Mouse (Mus musculus): ENCODE measurements around the gene Ddx4. TPM values are rescaled to one million over a fixed set of nuclear protein-coding genes. Genes with fewer than 3 reads are reported as not detected.
"Not testable (repeated sequence)": the region's sequence is repeated elsewhere in the genome, so short reads cannot be mapped to it uniquely, and the experiment has no call there.

The Ddx4 gene
- polyA plus RNA-seq, 1 experiment from 2014 or later: 0.89 TPM

DNA sequence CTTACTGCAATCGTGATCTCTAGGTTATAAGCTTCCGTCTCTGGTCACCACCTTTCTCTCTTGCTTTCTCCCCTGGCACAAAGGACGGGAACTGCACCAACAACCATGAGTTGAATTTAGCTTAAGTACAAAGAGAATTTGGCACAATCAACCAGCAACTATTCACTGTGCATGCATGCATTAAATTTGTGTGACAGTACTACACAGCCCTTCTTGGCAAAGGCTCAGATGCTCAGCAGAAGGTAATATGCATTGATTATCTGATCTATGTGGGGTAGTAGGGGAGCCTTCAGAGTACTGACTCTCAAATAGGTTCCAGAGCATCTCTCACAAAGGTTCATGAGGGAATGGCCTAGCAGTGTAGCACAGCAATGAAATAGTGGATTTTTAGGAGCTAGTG lies 70.5 kb downstream of the Ddx4 start:
- WGBS: 70% methylated on average over 3 of the region's 3 CpGs
- H3K9ac ChIP-seq: no peak overlapping the region

GRCm38 (mm10) chr13:112580590-112581320 lies 71.5 kb downstream of the Ddx4 start:
- peaks cover 4% of the 10 kb centered on the region; the same call in 1 of the 2 replicates for H3K27me3 ChIP-seq
- no peak overlapping the region for H3K27ac ChIP-seq
- H3K9ac ChIP-seq: no peak overlapping the region
- H3K36me3 ChIP-seq: no peaks in the 10 kb centered on the region
- no peak overlapping the region for H3K4me2 ChIP-seq (replicated peaks)
- no peak overlapping the region for H3K4me3 ChIP-seq
- peaks cover 33% of the 10 kb centered on the region for H3K4me1 ChIP-seq
- H3K9me3 ChIP-seq: peaks cover 3% of the 10 kb centered on the region; the same call in 1 of the 2 replicates
- 20% methylated on average over 11 of the region's 11 CpGs for WGBS
- no peak for ATAC-seq (ENCODE audit: low FRiP score, low read depth)

More for the DNA sequence above, 70.5 kb downstream of the Ddx4 start:
- ATAC-seq (ENCODE audit: low FRiP score, low read depth): no peak
- peaks cover 33% of the 10 kb centered on the region for H3K4me1 ChIP-seq
- no peaks in the 10 kb centered on the region for H3K36me3 ChIP-seq
- peaks cover 3% of the 10 kb centered on the region; the same call in 1 of the 2 replicates for H3K9me3 ChIP-seq
- no peak overlapping the region for H3K4me3 ChIP-seq
- no peak overlapping the region for H3K27ac ChIP-seq
- H3K27me3 ChIP-seq: peaks cover 4% of the 10 kb centered on the region; the same call in 1 of the 2 replicates
- H3K4me2 ChIP-seq (replicated peaks): no peak overlapping the region

DNA sequence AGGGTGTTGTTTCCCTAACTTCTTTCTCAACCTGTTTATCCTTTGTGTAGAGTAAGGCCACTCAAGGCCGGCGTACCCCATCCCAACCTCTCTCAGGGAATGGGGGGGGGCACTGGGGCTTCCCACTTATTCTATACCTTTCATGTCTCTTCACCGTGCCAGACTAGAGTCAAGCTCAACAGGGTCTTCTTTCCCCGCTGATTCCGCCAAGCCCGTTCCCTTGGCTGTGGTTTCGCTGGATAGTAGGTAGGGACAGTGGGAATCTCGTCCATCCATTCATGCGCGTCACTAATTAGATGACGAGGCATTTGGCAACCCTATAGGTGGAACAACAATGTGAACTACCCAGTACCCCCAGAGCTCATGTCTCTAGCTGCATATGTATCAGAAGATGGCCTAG lies 74.2 kb downstream of the Ddx4 start:
- H3K27ac ChIP-seq; ATAC-seq (ENCODE audit: low FRiP score, low read depth); H3K4me2 ChIP-seq (replicated peaks); H3K9ac ChIP-seq; H3K36me3 ChIP-seq; H3K9me3 ChIP-seq; H3K27me3 ChIP-seq; H3K4me3 ChIP-seq: not testable (repeated sequence)
- WGBS: 95% methylated on average over 11 of the region's 11 CpGs
- peaks cover 21% of the 10 kb centered on the region for H3K4me1 ChIP-seq

- Histone ChIP-seq H3K27ac (no peak overlapping the region), H3K4me2 (replicated peaks) (no peak overlapping the region), H3K27me3 (no peaks in the 10 kb centered on the region), H3K36me3 (no peaks in the 10 kb centered on the region), H3K9ac (no peak overlapping the region), H3K4me1 (no peaks in the 10 kb centered on the region), H3K9me3 (peaks cover 3% of the 10 kb centered on the region; the same call in 1 of the 2 replicates), H3K4me3 (no peak overlapping the region)
- no peak for ATAC-seq (ENCODE audit: low FRiP score, low read depth)
Observed at GRCm38 (mm10) chr13:112573800-112574199, 78.5 kb downstream of the Ddx4 start.

DNA sequence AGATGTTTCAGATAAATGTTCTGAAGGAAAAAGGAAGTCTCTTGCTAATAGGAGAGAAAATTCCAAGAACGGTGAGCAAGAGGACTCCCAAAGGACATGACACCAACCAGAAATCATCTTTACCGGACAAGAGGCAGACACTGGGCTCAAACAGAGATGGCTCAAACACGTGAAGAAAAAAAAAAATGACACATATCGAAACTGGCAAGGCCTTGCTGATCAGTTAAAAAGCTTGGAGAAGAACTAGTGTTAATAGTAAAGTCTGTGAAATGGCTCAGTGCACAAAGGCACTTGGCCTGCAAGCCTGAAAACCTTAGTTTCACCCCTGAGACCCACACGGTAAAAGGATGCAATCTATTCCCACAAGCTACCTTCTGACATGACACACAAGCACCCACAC lies 81.5 kb downstream of the Ddx4 start:
- Histone ChIP-seq H3K36me3 (no peaks in the 10 kb centered on the region), H3K4me1 (no peaks in the 10 kb centered on the region), H3K4me3 (no peak overlapping the region), H3K4me2 (replicated peaks) (no peak overlapping the region), H3K27me3 (no peaks in the 10 kb centered on the region), H3K27ac (no peak overlapping the region), H3K9me3 (no peaks in the 10 kb centered on the region), H3K9ac (no peak overlapping the region)
- 74% methylated on average over 5 of the region's 5 CpGs for WGBS
- ATAC-seq (ENCODE audit: low FRiP score, low read depth): no peak

GRCm38 (mm10) chr13:112569606-112570005 lies 82.7 kb downstream of the Ddx4 start:
- H3K9me3 ChIP-seq: no peaks in the 10 kb centered on the region
- no peak for ATAC-seq (ENCODE audit: low FRiP score, low read depth)
- H3K4me3 ChIP-seq: no peak overlapping the region
- no peaks in the 10 kb centered on the region for H3K27me3 ChIP-seq
- H3K9ac ChIP-seq: no peak overlapping the region
- H3K27ac ChIP-seq: no peak overlapping the region
- H3K4me2 ChIP-seq (replicated peaks): no peak overlapping the region
- WGBS: 36% methylated on average over 4 of the region's 4 CpGs
- no peaks in the 10 kb centered on the region for H3K36me3 ChIP-seq
- H3K4me1 ChIP-seq: no peaks in the 10 kb centered on the region

- H3K4me2 ChIP-seq (replicated peaks): no peak overlapping the region
- H3K27me3 ChIP-seq: no peaks in the 10 kb centered on the region
- H3K4me1 ChIP-seq: no peaks in the 10 kb centered on the region
- H3K27ac ChIP-seq: no peak overlapping the region
- H3K9me3 ChIP-seq: no peaks in the 10 kb centered on the region
- H3K9ac ChIP-seq: no peak overlapping the region
- H3K4me3 ChIP-seq: no peak overlapping the region
- no peak for ATAC-seq (ENCODE audit: low FRiP score, low read depth)
- H3K36me3 ChIP-seq: no peaks in the 10 kb centered on the region
- 88% methylated on average over 6 of the region's 6 CpGs for WGBS
Observed at GRCm38 (mm10) chr13:112560554-112561138, 91.6 kb downstream of the Ddx4 start.

GRCm38 (mm10) chr13:112556501-112556900 lies 95.8 kb downstream of the Ddx4 start:
- Histone ChIP-seq H3K27ac (no peak overlapping the region), H3K27me3 (no peaks in the 10 kb centered on the region), H3K9me3 (no peaks in the 10 kb centered on the region), H3K4me2 (replicated peaks) (no peak overlapping the region), H3K9ac (no peak overlapping the region), H3K4me1 (no peaks in the 10 kb centered on the region), H3K4me3 (no peak overlapping the region), H3K36me3 (no peaks in the 10 kb centered on the region)
- ATAC-seq (ENCODE audit: low FRiP score, low read depth): no peak
- WGBS: 58% methylated on average over 2 of the region's 2 CpGs

DNA sequence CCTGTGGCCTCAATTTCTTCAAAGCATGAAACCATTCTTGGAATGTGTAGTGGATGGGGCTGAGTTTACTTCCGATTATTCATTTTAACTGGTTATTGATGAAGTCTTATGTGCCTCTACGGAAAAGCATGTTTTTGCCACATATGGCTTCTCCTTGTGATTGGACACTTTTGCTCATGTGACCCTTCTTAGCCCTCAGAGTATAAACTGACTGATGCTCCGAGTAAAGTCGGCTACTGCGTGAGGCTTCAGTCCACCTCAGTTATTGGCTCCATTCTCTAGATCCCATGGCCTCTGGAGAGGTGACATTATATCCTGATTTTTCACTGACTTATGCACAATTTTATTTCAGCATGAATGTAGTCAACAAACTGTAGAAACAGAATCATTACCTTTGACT lies 99.0 kb downstream of the Ddx4 start:
- Histone ChIP-seq H3K4me3 (no peak overlapping the region), H3K27me3 (no peaks in the 10 kb centered on the region), H3K27ac (no peak overlapping the region), H3K36me3 (no peaks in the 10 kb centered on the region), H3K4me2 (replicated peaks) (no peak overlapping the region), H3K9me3 (no peaks in the 10 kb centered on the region), H3K4me1 (no peaks in the 10 kb centered on the region), H3K9ac (no peak overlapping the region)
- 95% methylated on average over 5 of the region's 5 CpGs for WGBS
- no peak for ATAC-seq (ENCODE audit: low FRiP score, low read depth)

DNA sequence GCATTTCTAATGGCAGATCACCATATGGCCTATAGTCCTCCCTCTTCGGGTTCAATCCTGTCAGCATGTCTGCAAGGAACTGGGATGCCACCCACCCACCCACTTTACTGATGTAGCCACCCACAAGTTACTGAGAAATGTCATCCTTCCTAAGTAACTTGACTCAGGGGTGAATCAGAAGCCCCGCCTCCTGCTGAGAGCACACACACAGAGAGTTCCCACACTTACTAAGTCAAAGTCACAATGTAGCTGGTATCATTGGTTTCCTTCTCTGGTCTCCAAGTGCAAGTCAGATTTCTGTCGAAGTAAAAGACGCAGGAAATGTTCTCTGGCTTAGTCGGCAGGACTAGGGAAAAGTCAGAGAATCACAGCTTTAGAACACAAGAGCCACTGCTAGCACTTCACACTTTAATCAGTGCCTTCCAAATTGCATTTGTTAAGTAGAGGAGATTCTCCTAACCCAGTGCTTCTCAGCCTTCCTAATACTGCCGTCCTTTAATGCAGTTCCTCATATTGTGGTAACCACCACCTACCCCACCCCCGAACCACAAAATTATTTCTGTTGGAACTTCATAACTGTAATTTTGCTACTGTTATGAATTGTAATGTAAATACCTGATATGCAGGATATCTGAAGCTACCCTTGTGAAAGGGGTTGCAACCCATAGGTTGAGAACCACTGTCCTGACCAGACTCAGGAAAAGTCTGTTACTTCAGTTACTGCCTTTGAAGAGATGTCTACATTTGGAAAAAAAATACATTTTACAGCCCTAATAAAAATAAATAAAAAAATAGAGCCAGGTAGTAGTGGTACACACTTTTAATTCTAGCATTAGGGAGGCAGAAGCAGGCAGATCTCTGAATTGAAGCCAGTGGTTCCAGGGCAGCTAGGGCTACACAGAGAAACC lies 100.4 kb downstream of the Ddx4 start:
- H3K9me3 ChIP-seq: no peaks in the 10 kb centered on the region
- no peaks in the 10 kb centered on the region for H3K36me3 ChIP-seq
- no peak overlapping the region for H3K4me2 ChIP-seq (replicated peaks)
- H3K9ac ChIP-seq: no peak overlapping the region
- ATAC-seq (ENCODE audit: low FRiP score, low read depth): no peak
- no peaks in the 10 kb centered on the region for H3K4me1 ChIP-seq
- no peaks in the 10 kb centered on the region for H3K27me3 ChIP-seq
- no peak overlapping the region for H3K4me3 ChIP-seq
- WGBS: 79% methylated on average over 7 of the region's 7 CpGs
- no peak overlapping the region for H3K27ac ChIP-seq
